Mouse (Mus musculus): ENCODE measurements around the gene Fam189a1.

Fam189a1 gene

GRCm38 (mm10) chr7:65101661-65102060, 54.7 kb downstream of the Fam189a1 start:
- no peak for DNase-seq

GRCm38 (mm10) chr7:65097708-65098107, 58.7 kb downstream of the Fam189a1 start:
- DNase-seq: no peak

GRCm38 (mm10) chr7:65095631-65096107, 60.7 kb downstream of the Fam189a1 start:
- DNase-seq: no peak

GRCm38 (mm10) chr7:65093314-65093713, 63.1 kb downstream of the Fam189a1 start:
- no peak for DNase-seq

- DNase-seq: no peak
These were observed 64.9 kb downstream of the Fam189a1 start for GRCm38 (mm10) chr7:65091486-65091885.

- DNase-seq: peak; percentile 25
These were observed 70.4 kb downstream of the Fam189a1 start for GRCm38 (mm10) chr7:65085972-65086371.

- no peak for DNase-seq
These were observed 73.6 kb downstream of the Fam189a1 start for GRCm38 (mm10) chr7:65082778-65083091.

GRCm38 (mm10) chr7:65081979-65082777, 74.2 kb downstream of the Fam189a1 start:
- no peak for DNase-seq

GRCm38 (mm10) chr7:65076134-65076533, 80.2 kb downstream of the Fam189a1 start:
- no peak for DNase-seq

GRCm38 (mm10) chr7:65074194-65074593, 82.2 kb downstream of the Fam189a1 start:
- DNase-seq: peak; percentile 27

GRCm38 (mm10) chr7:65073555-65073954, 82.8 kb downstream of the Fam189a1 start:
- peak; percentile 67 for DNase-seq

GRCm38 (mm10) chr7:65066211-65066610, 90.2 kb downstream of the Fam189a1 start:
- DNase-seq: no peak

GRCm38 (mm10) chr7:65065457-65065856, 90.9 kb downstream of the Fam189a1 start:
- no peak for DNase-seq

- no peak for DNase-seq
These were observed 91.7 kb downstream of the Fam189a1 start for GRCm38 (mm10) chr7:65064638-65065037.

GRCm38 (mm10) chr7:65064096-65064495, 92.3 kb downstream of the Fam189a1 start:
- DNase-seq: no peak

- DNase-seq: no peak
These were observed 96.1 kb downstream of the Fam189a1 start for GRCm38 (mm10) chr7:65060163-65060799.

- no peak for DNase-seq
These were observed 99.5 kb downstream of the Fam189a1 start for GRCm38 (mm10) chr7:65056864-65057263.

- DNase-seq: no peak
These were observed 104.4 kb downstream of the Fam189a1 start for GRCm38 (mm10) chr7:65051986-65052385.

GRCm38 (mm10) chr7:65049236-65049954, 107.0 kb downstream of the Fam189a1 start:
- DNase-seq: no peak

- no peak for DNase-seq
These were observed 108.7 kb downstream of the Fam189a1 start for GRCm38 (mm10) chr7:65047700-65048099.

- no peak for DNase-seq
These were observed 109.7 kb downstream of the Fam189a1 start for GRCm38 (mm10) chr7:65046690-65047089.

GRCm38 (mm10) chr7:65044280-65044679, 112.1 kb downstream of the Fam189a1 start:
- DNase-seq: no peak

- no peak for DNase-seq
These were observed 115.3 kb downstream of the Fam189a1 start for GRCm38 (mm10) chr7:65041106-65041505.

- no peak for DNase-seq
These were observed 124.6 kb downstream of the Fam189a1 start for GRCm38 (mm10) chr7:65031741-65032140.
